Mouse (Mus musculus): ENCODE results near the gene Fn1. TPM values are rescaled to one million over a fixed set of nuclear protein-coding genes. Genes with fewer than 3 reads are reported as not detected.
A peak's percentile ranks its signal among the peaks of the same experiment; 100 is the strongest.

Fn1 gene
- polyA plus RNA-seq, 1 experiment = 57.4 TPM

GRCm38 (mm10) chr1:71560626-71561025 is 92.4 kb downstream of the Fn1 start:
- 94% methylated on average over 4 of the region's 4 CpGs for WGBS
- DNase-seq (ENCODE audit: low read depth, low spot score) = no peak

DNA sequence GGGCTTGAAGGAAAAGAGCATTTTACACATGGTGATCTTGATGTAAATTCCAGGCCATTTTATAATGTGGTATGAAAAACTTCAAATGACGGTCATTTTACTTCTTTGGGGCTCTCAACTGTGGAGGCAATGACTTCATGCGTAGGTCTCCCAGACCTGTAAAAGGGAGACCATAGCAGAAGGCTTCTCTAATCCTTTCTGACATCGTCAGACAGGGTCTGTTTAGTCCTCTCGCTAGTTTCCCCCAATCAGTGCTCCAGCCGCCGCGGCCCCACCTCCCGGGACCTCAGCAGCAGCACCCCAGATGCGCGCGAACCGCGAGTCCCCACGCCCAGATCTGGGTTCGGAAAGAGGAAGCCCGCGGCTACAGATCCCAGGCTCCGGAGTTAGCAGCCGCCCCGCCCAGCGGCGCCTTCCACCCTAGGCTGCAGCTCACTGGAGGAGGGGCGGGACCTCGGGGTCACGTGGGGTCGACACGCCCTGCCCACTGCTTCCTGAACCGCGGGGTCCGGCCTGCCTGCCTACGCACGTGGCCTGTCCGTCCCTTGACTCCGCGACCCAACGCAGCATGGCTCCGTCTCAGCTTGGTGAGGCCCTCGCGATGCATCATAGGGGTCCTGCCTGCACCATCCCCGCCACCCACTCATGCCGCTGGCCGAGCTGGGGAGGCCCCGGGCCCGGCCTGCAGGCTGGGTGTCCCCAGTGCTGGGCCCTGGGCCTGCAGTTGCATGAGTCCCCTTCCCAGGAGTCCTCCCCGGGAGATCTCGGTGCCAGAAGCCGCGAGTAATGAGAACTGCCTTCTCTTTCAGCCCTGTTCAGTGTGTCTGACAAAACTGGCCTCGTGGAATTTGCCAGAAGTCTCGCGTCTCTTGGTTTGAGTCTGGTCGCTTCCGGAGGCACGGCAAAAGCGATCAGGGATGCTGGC is 96.0 kb downstream of the Fn1 start, which contains the start of gene Atic:
Atic (plus strand) TSS at position 463 of the 925 bp plus-strand sequence.
- WGBS = under 1% methylated on average over 55 of the region's 55 CpGs
- peak; percentile 74 for DNase-seq (ENCODE audit: low read depth, low spot score)

GRCm38 (mm10) chr1:71550626-71551195 is 102.3 kb downstream of the Fn1 start:
- WGBS = 41% methylated on average over 10 of the region's 10 CpGs
- peak; percentile 66 for DNase-seq (ENCODE audit: low read depth, low spot score)

- DNase-seq (ENCODE audit: low read depth, low spot score) = no peak
- 68% methylated on average over 3 of the region's 3 CpGs for WGBS
These were observed 112.6 kb downstream of the Fn1 start for GRCm38 (mm10) chr1:71540437-71540836.

DNA sequence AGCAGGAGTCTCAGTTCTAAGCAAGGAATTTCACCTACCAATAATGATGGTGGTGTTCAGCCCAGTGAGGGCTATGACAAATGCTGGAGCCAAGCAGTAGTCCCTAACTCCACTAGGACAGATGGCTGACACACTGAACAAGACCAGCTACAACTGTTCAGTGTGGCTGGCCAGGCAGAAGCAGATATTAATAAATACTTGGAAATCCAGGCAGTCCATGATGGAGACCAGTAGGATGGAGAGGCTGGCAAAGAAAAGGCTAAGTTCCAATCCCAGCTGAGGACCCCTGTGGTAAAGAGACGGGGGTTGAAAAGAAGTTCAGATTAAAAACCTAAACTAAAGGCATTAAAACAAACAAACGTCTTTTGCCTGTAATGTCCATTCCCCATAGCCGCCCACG is 113.4 kb downstream of the Fn1 start:
- DNase-seq (ENCODE audit: low read depth, low spot score) = no peak
- WGBS = 92% methylated on average over 4 of the region's 4 CpGs

Other genes starting within 250 kb of the Fn1 start
- gene Abca12, start 238.3 kb downstream of the Fn1 start, polyA plus RNA-seq (2012; rRNA removed) = 0.07 TPM in 1 of 2 replicates, not detected in the other
- gene Atic, start 96.0 kb downstream of the Fn1 start, polyA plus RNA-seq (2012; rRNA removed) = 34.4 and 38.2 TPM in 2 replicates

Data from large intestine, adult 2 months (tissue).